Mouse (Mus musculus) forebrain, postnatal 0 days (tissue): ENCODE measurements around the gene Mrpl54. TPM values are rescaled to one million over a fixed set of nuclear protein-coding genes. Genes with fewer than 3 reads are reported as not detected.
A peak's percentile ranks its signal among the peaks of the same experiment; 100 is the strongest.

ENCODE experiments used
- ATAC-seq: fragments of 200-750 bp; cut with Nextera tagmentation; 2 replicates; pipeline ENCODE4 v1.8.0; 2017; ENCODE audit warnings: mild to moderate bottlenecking, moderate library complexity
- DNase-seq: peaks from one replicate; pipeline ENCODE4 v3.0.0-alpha.2; 2015
- H3K27ac ChIP-seq: fragments of 300-500 bp; sonication (generic); 2 replicates; pipeline ENCODE4 v1.5.1; 2014; ENCODE audit warnings: low read depth, mild to moderate bottlenecking, antibody characterized with exemption, low read length, moderate library complexity, mixed read lengths
- H3K27me3 ChIP-seq: fragments of 300-500 bp; sonication (generic); 2 replicates; pipeline ENCODE4 v1.6.1; 2014; ENCODE audit warnings: mild to moderate bottlenecking, low read length, mixed read lengths; ENCODE audit not compliant: insufficient read depth
- H3K36me3 ChIP-seq: fragments of 300-500 bp; sonication (generic); 2 replicates; pipeline ENCODE4 v1.6.1; 2014; ENCODE audit warnings: mild to moderate bottlenecking, moderate library complexity; ENCODE audit not compliant: insufficient read depth
- H3K4me1 ChIP-seq: fragments of 300-500 bp; sonication (generic); 2 replicates; pipeline ENCODE4 v1.6.1; 2014; ENCODE audit warnings: antibody characterized with exemption; ENCODE audit not compliant: insufficient read depth
- H3K4me2 ChIP-seq: fragments of 300-500 bp; sonication (generic); 2 replicates; pipeline ENCODE4 v1.6.1; 2014; ENCODE audit warnings: low read depth, mild to moderate bottlenecking, moderate library complexity
- H3K4me3 ChIP-seq: fragments of 300-500 bp; sonication (generic); 2 replicates; pipeline ENCODE4 v1.5.1; 2014; ENCODE audit warnings: low read depth, low read length, mixed read lengths
- H3K9ac ChIP-seq: fragments of 300-500 bp; sonication (generic); 2 replicates; pipeline ENCODE4 v1.6.1; 2014; ENCODE audit warnings: mild to moderate bottlenecking
- H3K9me3 ChIP-seq: fragments of 300-500 bp; sonication (generic); 2 replicates; pipeline ENCODE4 v1.6.1; 2016; ENCODE audit warnings: low read length
- CTCF ChIP-seq: sonication (generic); IDR thresholded peaks from 2 replicates; pipeline ENCODE4 v1.5.1; 2016; ENCODE audit warnings: antibody characterized with exemption, control low read depth, low read depth
- WGBS: fragments of 180-500 bp; shearing (Covaris S2); extraction: QIAGEN DNeasy Blood & Tissue Kit; methylation state at CpG from one replicate; pipeline ENCODE4 v1.1.7; 2014; 5-methylcytosine and 5-hydroxymethylcytosine counted together
- polyA plus RNA-seq: library from polyadenylated mRNA; unstranded; fragments of >200 nt; fragmentation: Nextera tagmentation; extraction: Ambion mirVana; gene quantifications from 2 replicates; pipeline ENCODE4 v1.2.1, GENCODE M21; 2015
- total RNA-seq: library from RNA; depleted of rRNA; stranded (reverse); fragments of >200 nt; gene quantifications from 2 replicates; pipeline ENCODE4 v1.2.3, GENCODE M21; 2014

Gene Mrpl54
- total and polyA plus RNA-seq, 2 experiments from 2014 or later: 94.9 to 134 TPM

- Histone ChIP-seq H3K9ac (no peak overlapping the region), H3K36me3 (peaks cover 13% of the 10 kb centered on the region), H3K4me1 (no peaks in the 10 kb centered on the region; the same call in 1 of the 2 replicates), H3K27me3 (no peaks in the 10 kb centered on the region), H3K27ac (no peak overlapping the region), H3K9me3 (no peaks in the 10 kb centered on the region), H3K4me2 (no peak overlapping the region), H3K4me3 (no peak overlapping the region)
- ATAC-seq (no peak), DNase-seq (no peak)
- 81% methylated on average over 9 of the region's 9 CpGs for WGBS
- TF ChIP-seq CTCF: no peak
Observed at GRCm38 (mm10) chr10:81301321-81301720, 34.6 kb upstream of the Mrpl54 start.

- peaks cover 4% of the 10 kb centered on the region; the same call in 1 of the 2 replicates for H3K36me3 ChIP-seq
- DNase-seq (no peak), ATAC-seq (no peak)
- H3K27me3 ChIP-seq: no peaks in the 10 kb centered on the region
- H3K27ac ChIP-seq: no peak overlapping the region
- H3K9me3 ChIP-seq: no peaks in the 10 kb centered on the region
- H3K4me1 ChIP-seq: no peaks in the 10 kb centered on the region; the same call in 1 of the 2 replicates
- WGBS: 83% methylated on average over 9 of the region's 9 CpGs
- no peak overlapping the region for H3K4me2 ChIP-seq
- no peak for TF ChIP-seq CTCF
- no peak overlapping the region for H3K4me3 ChIP-seq
- no peak overlapping the region for H3K9ac ChIP-seq
Observed at GRCm38 (mm10) chr10:81300352-81300907, 33.7 kb upstream of the Mrpl54 start.

GRCm38 (mm10) chr10:81299585-81300351 lies 33.0 kb upstream of the Mrpl54 start:
- Histone ChIP-seq H3K27me3 (no peaks in the 10 kb centered on the region), H3K9ac (no peak overlapping the region), H3K4me1 (peaks cover 2% of the 10 kb centered on the region), H3K4me2 (no peak overlapping the region), H3K27ac (no peak overlapping the region), H3K9me3 (no peaks in the 10 kb centered on the region), H3K36me3 (0 out of 2 replicates have a peak, but pooled peaks cover 4% of the 10 kb centered on the region), H3K4me3 (no peak overlapping the region)
- ATAC-seq: no peak
- DNase-seq: no peak
- 94% methylated on average over 14 of the region's 14 CpGs for WGBS
- TF ChIP-seq CTCF: no peak

GRCm38 (mm10) chr10:81298369-81299100 lies 31.8 kb upstream of the Mrpl54 start:
- ATAC-seq: no peak
- Histone ChIP-seq H3K4me2 (no peak overlapping the region), H3K9me3 (no peaks in the 10 kb centered on the region), H3K4me1 (peaks cover 10% of the 10 kb centered on the region), H3K27ac (peak overlapping the region; percentile 21; the same call in 1 of the 2 replicates), H3K27me3 (no peaks in the 10 kb centered on the region), H3K36me3 (0 out of 2 replicates have a peak, but pooled peaks cover 4% of the 10 kb centered on the region), H3K9ac (no peak overlapping the region), H3K4me3 (no peak overlapping the region)
- no peak for TF ChIP-seq CTCF
- 94% methylated on average over 17 of the region's 17 CpGs for WGBS
- DNase-seq: no peak

- DNase-seq (no peak), ATAC-seq (no peak)
Observed at GRCm38 (mm10) chr10:81297845-81298244, 31.1 kb upstream of the Mrpl54 start.

GRCm38 (mm10) chr10:81297246-81297645 lies 30.5 kb upstream of the Mrpl54 start:
- Histone ChIP-seq H3K4me2 (no peak overlapping the region), H3K27me3 (no peaks in the 10 kb centered on the region), H3K9me3 (no peaks in the 10 kb centered on the region), H3K4me1 (peaks cover 10% of the 10 kb centered on the region), H3K36me3 (0 out of 2 replicates have a peak, but pooled peaks cover 4% of the 10 kb centered on the region), H3K4me3 (no peak overlapping the region), H3K9ac (no peak overlapping the region), H3K27ac (no peak overlapping the region)
- WGBS: 87% methylated on average over 6 of the region's 6 CpGs
- ATAC-seq (no peak), DNase-seq (no peak)
- no peak for TF ChIP-seq CTCF

More at GRCm38 (mm10) chr10:81297845-81298244, 31.1 kb upstream of the Mrpl54 start:
- 80% methylated on average over 10 of the region's 10 CpGs for WGBS
- Histone ChIP-seq H3K27me3 (no peaks in the 10 kb centered on the region), H3K9me3 (no peaks in the 10 kb centered on the region), H3K27ac (no peak overlapping the region), H3K9ac (no peak overlapping the region), H3K36me3 (0 out of 2 replicates have a peak, but pooled peaks cover 4% of the 10 kb centered on the region), H3K4me3 (no peak overlapping the region), H3K4me2 (no peak overlapping the region), H3K4me1 (peaks cover 10% of the 10 kb centered on the region)
- TF ChIP-seq CTCF: no peak
